Mouse (Mus musculus): ENCODE data around the gene Spata9.

DNA sequence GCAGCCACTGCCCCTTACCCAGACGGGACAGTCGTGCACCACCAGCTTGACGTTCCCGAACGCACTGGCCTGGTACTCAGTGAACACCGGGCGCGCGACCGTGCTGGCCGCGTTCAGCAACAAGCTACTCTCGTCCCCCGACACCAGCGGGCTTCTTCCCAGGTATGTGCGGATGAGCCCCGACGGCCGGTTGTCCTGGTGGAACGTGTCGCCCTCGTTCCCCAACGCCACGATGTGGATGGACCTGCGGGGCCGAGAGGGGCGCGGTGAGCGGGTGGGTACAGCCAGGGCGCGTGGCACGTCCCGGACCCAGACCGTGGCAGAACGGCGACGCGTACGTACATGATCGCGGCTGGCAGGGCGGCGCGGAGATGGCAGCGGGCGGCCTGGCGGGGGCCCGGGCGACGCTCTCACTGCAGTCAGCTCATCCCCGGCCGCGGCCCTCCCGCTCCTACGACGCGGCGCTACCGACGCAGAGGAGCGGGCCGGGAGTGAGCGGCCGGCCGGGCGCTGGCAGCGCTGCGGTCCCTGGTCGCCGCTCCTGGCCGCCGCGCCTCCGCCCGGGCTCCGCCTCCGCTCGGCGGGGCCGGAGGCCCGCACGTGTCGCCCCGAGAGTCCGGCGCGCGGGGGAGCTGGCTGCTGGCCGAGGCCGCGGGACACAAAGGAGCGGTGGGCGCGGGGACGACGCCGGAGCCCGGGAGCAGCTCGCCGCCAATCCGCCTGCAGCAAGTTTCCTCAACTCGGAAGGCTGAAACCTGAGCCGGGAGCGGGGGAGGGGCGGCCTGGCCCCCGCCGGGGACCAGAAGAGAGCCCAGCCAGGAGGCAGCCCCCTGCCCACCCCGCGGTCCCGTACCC, 23.5 kb upstream of the Spata9 start, which contains the start of gene Rhobtb3:
- TF ChIP-seq CTCF (IDR thresholded peaks at IDR 0.05; ENCODE audit: control insufficient read depth, insufficient read depth, insufficient replicate concordance, low read depth, low read length): no peak
- TF ChIP-seq POLR2A (IDR thresholded peaks at IDR 0.05; ENCODE audit: control insufficient read depth, low read depth, low read length): peak; percentile 43

Data from testis, adult 2 months (tissue).